Mouse (Mus musculus) E14TG2a.4 (cell line): ENCODE data around the gene Taar6.

Experiments
- H3K27me3 ChIP-seq: 2 replicates; pipeline ENCODE4 v1.6.1; 2014; ENCODE audit warnings: low read length, control low read depth; ENCODE audit not compliant: insufficient read depth
- H3K36me3 ChIP-seq: 2 replicates; pipeline ENCODE4 v1.6.1; 2014; ENCODE audit warnings: low read length, control low read depth; ENCODE audit not compliant: insufficient read depth
- H3K4me1 ChIP-seq: replicated peaks from 2 replicates; pipeline ENCODE4 v1.6.1; 2014; ENCODE audit warnings: low read depth, low read length, control low read depth
- H3K4me3 ChIP-seq: replicated peaks from 2 replicates; pipeline ENCODE4 v1.5.1; 2014; ENCODE audit warnings: mild to moderate bottlenecking, low read length
- H3K9me3 ChIP-seq: 2 replicates; pipeline ENCODE4 v1.6.1; 2014; ENCODE audit warnings: low read length, control low read depth
- CTCF ChIP-seq: conservative IDR thresholded peaks from 2 replicates; pipeline ENCODE4 v1.5.1; 2014; ENCODE audit warnings: low read length
- NANOG ChIP-seq: IDR thresholded peaks from 2 replicates; pipeline ENCODE4 v1.6.1; 2014; ENCODE audit warnings: borderline replicate concordance, low read length, mixed read lengths
- POU5F1 ChIP-seq: IDR thresholded peaks from 2 replicates; pipeline ENCODE4 v1.6.1; 2014; ENCODE audit warnings: low read length, borderline replicate concordance

Taar6 gene

GRCm38 (mm10) chr10:23951714-23952113 lies 33.7 kb downstream of the Taar6 start:
- no peaks in the 10 kb centered on the region for H3K27me3 ChIP-seq
- no peaks in the 10 kb centered on the region for H3K36me3 ChIP-seq
- no peak overlapping the region for H3K4me3 ChIP-seq
- no peaks in the 10 kb centered on the region for H3K9me3 ChIP-seq
- H3K4me1 ChIP-seq = no peaks in the 10 kb centered on the region
- TF ChIP-seq NANOG (no peak), CTCF (no peak), POU5F1 (no peak)

- no peaks in the 10 kb centered on the region for H3K27me3 ChIP-seq
- no peaks in the 10 kb centered on the region for H3K9me3 ChIP-seq
- no peak within 1 kb of the TSS for H3K4me3 ChIP-seq
- no peaks in the 10 kb centered on the region for H3K36me3 ChIP-seq
- H3K4me1 ChIP-seq = no peaks in the 10 kb centered on the region
- TF ChIP-seq CTCF = no peak
- no peak for TF ChIP-seq NANOG
- no peak for TF ChIP-seq POU5F1
These were observed 35.9 kb downstream of the Taar6 start, which contains the start of gene Taar3 for GRCm38 (mm10) chr10:23949508-23950005. Taar3 (plus strand) TSS chr10:23949558.

- Histone ChIP-seq H3K4me1 (no peaks in the 10 kb centered on the region), H3K4me3 (no peak overlapping the region), H3K27me3 (no peaks in the 10 kb centered on the region), H3K9me3 (no peaks in the 10 kb centered on the region), H3K36me3 (no peaks in the 10 kb centered on the region)
- TF ChIP-seq POU5F1 = no peak
- TF ChIP-seq NANOG = no peak
- TF ChIP-seq CTCF = no peak
These were observed 37.4 kb downstream of the Taar6 start for GRCm38 (mm10) chr10:23948026-23948425.

- no peaks in the 10 kb centered on the region for H3K9me3 ChIP-seq
- no peaks in the 10 kb centered on the region for H3K27me3 ChIP-seq
- no peak overlapping the region for H3K4me3 ChIP-seq
- TF ChIP-seq CTCF (peak; percentile 96), NANOG (no peak), POU5F1 (no peak)
- no peaks in the 10 kb centered on the region for H3K36me3 ChIP-seq
- peaks cover 6% of the 10 kb centered on the region; the same call in 1 of the 2 replicates for H3K4me1 ChIP-seq
These were observed 43.0 kb downstream of the Taar6 start for GRCm38 (mm10) chr10:23942465-23942864.

GRCm38 (mm10) chr10:23938312-23938711 lies 47.1 kb downstream of the Taar6 start, which contains the start of gene Taar2:
Taar2 (plus strand) TSS chr10:23938572.
- Histone ChIP-seq H3K27me3 (no peaks in the 10 kb centered on the region), H3K9me3 (no peaks in the 10 kb centered on the region), H3K4me1 (peaks cover 6% of the 10 kb centered on the region; the same call in 1 of the 2 replicates), H3K4me3 (no peak within 1 kb of the TSS), H3K36me3 (no peaks in the 10 kb centered on the region)
- TF ChIP-seq POU5F1 = no peak
- TF ChIP-seq CTCF = no peak
- no peak; the same call in 1 of the 2 replicates for TF ChIP-seq NANOG

GRCm38 (mm10) chr10:23937613-23938012 lies 47.8 kb downstream of the Taar6 start:
- H3K36me3 ChIP-seq = no peaks in the 10 kb centered on the region
- H3K4me1 ChIP-seq = peaks cover 6% of the 10 kb centered on the region; the same call in 1 of the 2 replicates
- H3K27me3 ChIP-seq = no peaks in the 10 kb centered on the region
- H3K4me3 ChIP-seq = no peak overlapping the region
- no peaks in the 10 kb centered on the region for H3K9me3 ChIP-seq
- no peak for TF ChIP-seq POU5F1
- TF ChIP-seq CTCF = no peak
- peak; percentile 31; the same call in 1 of the 2 replicates for TF ChIP-seq NANOG
